1 mouse cellular context compared by ENCODE assay signal in the genomic region with DNA sequence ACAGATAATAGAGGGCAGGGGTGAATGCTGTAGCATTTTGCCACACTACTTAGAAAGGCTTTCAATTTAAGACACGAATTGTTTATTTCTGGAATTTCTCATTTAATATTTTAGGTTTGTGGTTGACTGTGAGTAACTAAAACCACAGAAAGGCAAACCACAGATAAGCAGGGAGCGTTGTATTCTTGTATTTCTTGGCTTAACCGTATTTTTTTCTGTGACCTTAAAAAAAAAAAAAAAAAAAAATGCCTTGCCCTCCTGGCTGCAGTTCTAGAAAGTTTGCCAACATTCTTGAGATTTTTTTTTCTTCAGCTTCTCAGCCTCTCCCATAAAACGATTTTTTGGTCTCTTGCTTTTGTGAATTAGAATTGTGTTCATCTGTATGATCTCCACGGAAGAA.
TF ChIP-seq lines count a peak whose summit lies in the region.

No protein-coding gene starts in this region.

TF ChIP-seq in MEL, 35 proteins besides CTCF, POLR2A, EP300 and RAD21 (continued from another document):
- TF ChIP-seq TBP (IDR thresholded peaks at IDR 0.05; ENCODE audit: low read depth, low read length) (no peak), ZNF384 (IDR thresholded peaks at IDR 0.05; ENCODE audit: low read depth, low read length) (peak; percentile 94), MXI1 (IDR thresholded peaks at IDR 0.05; ENCODE audit: low read depth, low read length) (no peak), MEF2A (IDR thresholded peaks at IDR 0.05; ENCODE audit: extremely low read depth, insufficient replicate concordance, low read depth, low read length, poor library complexity, severe bottlenecking) (no peak), KAT2A (conservative IDR thresholded peaks at IDR 0.05; ENCODE audit: low read depth, low read length) (no peak), HCFC1 (IDR thresholded peaks at IDR 0.05; ENCODE audit: low read depth, low read length) (no peak), POLR2AphosphoS5 (IDR thresholded peaks at IDR 0.05; ENCODE audit: borderline replicate concordance, low read depth, low read length) (no peak)
